Mouse (Mus musculus) liver, embryonic 16.5 days (tissue): Measurements from ENCODE around the gene Rdh7. TPM values are rescaled to one million over a fixed set of nuclear protein-coding genes. Genes with fewer than 3 reads are reported as not detected.
"Not testable (repeated sequence)": the region's sequence is repeated elsewhere in the genome, so short reads cannot be mapped to it uniquely, and the experiment has no call there.

Experiments
- ATAC-seq: fragments of 200-750 bp; cut with Nextera tagmentation; 2 replicates; pipeline ENCODE4 v1.8.0; 2017; ENCODE audit warnings: low read depth, mild to moderate bottlenecking, moderate number of reproducible peaks, moderate library complexity
- H3K27ac ChIP-seq: fragments of 300-500 bp; sonication (generic); 2 replicates; pipeline ENCODE4 v1.5.1; 2014; ENCODE audit warnings: mild to moderate bottlenecking, low read length
- H3K27me3 ChIP-seq: fragments of 300-500 bp; sonication (generic); 2 replicates; pipeline ENCODE4 v1.6.1; 2014; ENCODE audit warnings: low read depth, low read length, mixed read lengths; ENCODE audit not compliant: control insufficient read depth, insufficient read depth
- H3K36me3 ChIP-seq: fragments of 300-500 bp; sonication (generic); 2 replicates; pipeline ENCODE4 v1.6.1; 2014; ENCODE audit warnings: mild to moderate bottlenecking; ENCODE audit not compliant: control insufficient read depth, insufficient read depth
- H3K4me1 ChIP-seq: fragments of 300-500 bp; sonication (generic); 2 replicates; pipeline ENCODE4 v1.6.1; 2014; ENCODE audit warnings: low read depth, low read length, mixed read lengths; ENCODE audit not compliant: control insufficient read depth
- H3K4me2 ChIP-seq: fragments of 300-500 bp; sonication (generic); 2 replicates; pipeline ENCODE4 v1.6.1; 2014; ENCODE audit warnings: low read depth, low read length, mixed read lengths
- H3K4me3 ChIP-seq: fragments of 300-500 bp; sonication (generic); 2 replicates; pipeline ENCODE4 v1.5.1; 2014; ENCODE audit warnings: low read depth, mild to moderate bottlenecking, low read length
- H3K9ac ChIP-seq: fragments of 300-500 bp; sonication (generic); 2 replicates; pipeline ENCODE4 v1.6.1; 2014; ENCODE audit warnings: low read depth, low read length
- H3K9me3 ChIP-seq: fragments of 300-500 bp; sonication (generic); replicated peaks from 2 replicates; pipeline ENCODE4 v1.6.1; 2016; ENCODE audit warnings: low read length; ENCODE audit not compliant: control insufficient read depth
- WGBS: fragments of 180-500 bp; shearing (Covaris S2); extraction: QIAGEN DNeasy Blood & Tissue Kit; methylation state at CpG from one replicate; pipeline ENCODE4 v1.1.7; 2014; ENCODE audit not compliant: insufficient replicate concordance; 5-methylcytosine and 5-hydroxymethylcytosine counted together
- polyA plus RNA-seq: library from polyadenylated mRNA; unstranded; fragments of >200 nt; fragmentation: Nextera tagmentation; extraction: Ambion mirVana; gene quantifications from 2 replicates; pipeline ENCODE4 v1.2.1, GENCODE M21; 2015

Rdh7 gene
- polyA plus RNA-seq, 1 experiment from 2014 or later = 33.3 TPM

- Histone ChIP-seq H3K27me3 (no peaks in the 10 kb centered on the region), H3K9me3 (no peaks in the 10 kb centered on the region), H3K9ac (no peak overlapping the region), H3K4me2 (no peak overlapping the region), H3K36me3 (no peaks in the 10 kb centered on the region), H3K4me1 (no peaks in the 10 kb centered on the region), H3K27ac (no peak overlapping the region), H3K4me3 (no peak overlapping the region)
- WGBS = 43% methylated on average over 5 of the region's 5 CpGs
- ATAC-seq = no peak
Measured at GRCm38 (mm10) chr10:127899783-127900182, 11.2 kb upstream of the Rdh7 start.

- Histone ChIP-seq H3K9me3 (no peaks in the 10 kb centered on the region), H3K36me3 (no peaks in the 10 kb centered on the region), H3K4me1 (no peaks in the 10 kb centered on the region), H3K27me3 (no peaks in the 10 kb centered on the region), H3K27ac (no peak within 1 kb of the TSS), H3K9ac (no peak within 1 kb of the TSS), H3K4me2 (no peak within 1 kb of the TSS), H3K4me3 (no peak within 1 kb of the TSS)
- WGBS = 65% methylated on average over 2 of the region's 2 CpGs
- no peak for ATAC-seq
Measured at GRCm38 (mm10) chr10:127898218-127898617, 9.6 kb upstream of the Rdh7 start, which contains the start of gene Sdr9c7. Sdr9c7 (plus strand) TSS chr10:127898518.

GRCm38 (mm10) chr10:127897506-127897905 is 8.9 kb upstream of the Rdh7 start:
- no peaks in the 10 kb centered on the region for H3K27me3 ChIP-seq
- no peaks in the 10 kb centered on the region for H3K36me3 ChIP-seq
- no peak for ATAC-seq
- no peak overlapping the region for H3K9ac ChIP-seq
- H3K4me3 ChIP-seq = no peak overlapping the region
- no peaks in the 10 kb centered on the region for H3K4me1 ChIP-seq
- no peak overlapping the region for H3K27ac ChIP-seq
- no peak overlapping the region for H3K4me2 ChIP-seq
- WGBS = 46% methylated on average over 3 of the region's 3 CpGs
- no peaks in the 10 kb centered on the region for H3K9me3 ChIP-seq

- ATAC-seq = no peak
- Histone ChIP-seq H3K4me1 (no peaks in the 10 kb centered on the region), H3K9me3 (no peaks in the 10 kb centered on the region), H3K4me3 (no peak overlapping the region), H3K36me3 (no peaks in the 10 kb centered on the region), H3K4me2 (no peak overlapping the region), H3K9ac (no peak overlapping the region), H3K27me3 (no peaks in the 10 kb centered on the region), H3K27ac (no peak overlapping the region)
- 40% methylated on average over 5 of the region's 5 CpGs for WGBS
Measured at GRCm38 (mm10) chr10:127896705-127897104, 8.1 kb upstream of the Rdh7 start.

GRCm38 (mm10) chr10:127893163-127894022 is 4.8 kb upstream of the Rdh7 start:
- peak; percentile 88 for ATAC-seq

GRCm38 (mm10) chr10:127891481-127891880 is 2.9 kb upstream of the Rdh7 start:
- no peaks in the 10 kb centered on the region for H3K27me3 ChIP-seq
- H3K4me2 ChIP-seq = no peak overlapping the region
- no peak for ATAC-seq
- no peak overlapping the region for H3K9ac ChIP-seq
- WGBS = 48% methylated on average over 1 of the region's 1 CpGs
- no peak overlapping the region for H3K4me3 ChIP-seq
- H3K27ac ChIP-seq = no peak overlapping the region
- H3K4me1 ChIP-seq = no peaks in the 10 kb centered on the region; the same call in 1 of the 2 replicates
- no peaks in the 10 kb centered on the region for H3K9me3 ChIP-seq
- no peaks in the 10 kb centered on the region for H3K36me3 ChIP-seq

More at GRCm38 (mm10) chr10:127893163-127894022, 4.8 kb upstream of the Rdh7 start:
- not testable (repeated sequence) for H3K4me1 ChIP-seq, H3K4me3 ChIP-seq, H3K9ac ChIP-seq, H3K36me3 ChIP-seq, H3K4me2 ChIP-seq, H3K27me3 ChIP-seq, H3K9me3 ChIP-seq
- H3K27ac ChIP-seq = peak overlapping the region; percentile 20; the same call in 1 of the 2 replicates
- 31% methylated on average over 5 of the region's 5 CpGs for WGBS

- H3K9ac ChIP-seq = no peak overlapping the region
- H3K4me2 ChIP-seq = no peak overlapping the region
- H3K27me3 ChIP-seq = no peaks in the 10 kb centered on the region
- no peaks in the 10 kb centered on the region; the same call in 1 of the 2 replicates for H3K4me1 ChIP-seq
- no peaks in the 10 kb centered on the region for H3K36me3 ChIP-seq
- H3K27ac ChIP-seq = no peak overlapping the region
- no peak overlapping the region for H3K4me3 ChIP-seq
- H3K9me3 ChIP-seq = no peaks in the 10 kb centered on the region
- 56% methylated on average over 4 of the region's 4 CpGs for WGBS
- ATAC-seq = no peak
Measured at GRCm38 (mm10) chr10:127886971-127887370, 1.6 kb downstream of the Rdh7 start.

- Histone ChIP-seq H3K9ac (no peak overlapping the region), H3K4me3 (no peak overlapping the region), H3K9me3 (no peaks in the 10 kb centered on the region), H3K27ac (no peak overlapping the region), H3K4me2 (no peak overlapping the region), H3K27me3 (no peaks in the 10 kb centered on the region), H3K36me3 (no peaks in the 10 kb centered on the region), H3K4me1 (no peaks in the 10 kb centered on the region; the same call in 1 of the 2 replicates)
- 55% methylated on average over 1 of the region's 1 CpGs for WGBS
- ATAC-seq = peak; percentile 32; the same call in 1 of the 2 replicates
Measured at GRCm38 (mm10) chr10:127886551-127886950, 2.1 kb downstream of the Rdh7 start.

- peaks cover 12% of the 10 kb centered on the region for H3K4me1 ChIP-seq
- no peaks in the 10 kb centered on the region for H3K27me3 ChIP-seq
- no peak for ATAC-seq
Measured at GRCm38 (mm10) chr10:127881041-127881440, 7.6 kb downstream of the Rdh7 start.

More at GRCm38 (mm10) chr10:127881041-127881440, 7.6 kb downstream of the Rdh7 start:
- H3K4me3 ChIP-seq = no peak overlapping the region
- H3K9ac ChIP-seq = no peak overlapping the region
- no peaks in the 10 kb centered on the region for H3K9me3 ChIP-seq
- no peaks in the 10 kb centered on the region for H3K36me3 ChIP-seq
- WGBS = 70% methylated on average over 4 of the region's 4 CpGs
- no peak overlapping the region for H3K27ac ChIP-seq
- no peak overlapping the region for H3K4me2 ChIP-seq
